Mouse (Mus musculus) cerebellum, adult 18-20 months (tissue): ENCODE data around the gene Tmem242.

Source experiments
- DNase-seq, 2 experiments: peaks; one replicate each; pipeline ENCODE4 v3.0.0; 2021

Tmem242 gene

DNA sequence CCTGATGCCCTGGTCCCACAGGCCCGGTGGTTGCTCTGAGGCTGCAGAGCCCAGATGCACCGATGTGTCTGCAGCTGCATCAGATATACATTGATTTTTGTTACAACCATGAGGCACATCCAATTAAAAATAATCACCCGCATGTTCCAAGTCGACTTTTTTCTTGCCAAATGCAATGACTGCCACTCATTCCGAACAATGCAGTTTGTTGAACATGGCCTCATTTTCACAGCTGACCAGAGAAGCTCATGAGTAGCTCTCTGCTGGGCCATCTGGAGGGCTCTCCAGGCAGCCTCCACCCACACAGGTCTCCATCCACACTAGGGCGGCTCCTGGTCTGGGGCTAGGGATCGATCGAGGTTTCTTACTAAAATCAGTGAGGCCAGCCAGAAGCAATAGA is 67.1 kb downstream of the Tmem242 start:
- peak; percentile 54 to 69 for DNase-seq

DNA sequence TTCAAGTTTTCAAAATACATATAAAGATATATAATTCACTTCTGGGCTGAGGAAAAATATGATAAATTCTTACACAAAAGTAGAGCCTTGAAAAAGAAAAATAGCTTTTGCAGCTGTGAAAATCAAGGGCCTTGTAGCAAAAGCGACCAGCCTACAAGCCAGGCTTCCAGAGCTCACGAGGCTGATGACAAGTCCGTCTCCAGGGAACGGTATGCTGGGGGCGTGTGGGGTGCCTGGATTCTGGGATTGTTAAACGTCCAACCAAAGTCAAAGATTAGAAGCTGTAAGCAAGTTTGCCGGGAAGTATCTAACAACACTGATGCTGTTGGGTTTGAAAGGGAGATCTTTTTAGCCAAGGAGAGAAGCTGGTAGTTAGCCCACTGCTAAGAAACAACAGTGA is 68.5 kb downstream of the Tmem242 start:
- no peak for DNase-seq

DNA sequence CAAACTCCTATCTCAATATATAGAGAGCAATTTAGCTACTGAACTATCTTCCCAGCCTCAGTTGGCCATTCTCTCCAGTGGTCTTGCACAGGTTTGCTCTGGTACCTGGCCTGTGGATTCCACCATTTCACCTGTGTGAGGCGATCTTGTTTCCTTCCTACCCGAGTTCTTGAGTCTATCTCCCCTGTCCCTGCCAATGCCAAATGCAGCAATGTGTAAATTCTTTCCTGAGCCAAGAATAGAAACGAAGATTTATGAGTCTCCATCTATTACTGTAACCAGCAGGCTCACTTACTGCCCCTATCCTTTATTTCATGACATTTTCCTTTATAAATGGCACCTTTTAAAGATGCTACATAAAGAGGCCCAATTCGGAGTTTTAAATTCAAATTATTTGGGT is 69.0 kb downstream of the Tmem242 start:
- DNase-seq, result no peak

DNA sequence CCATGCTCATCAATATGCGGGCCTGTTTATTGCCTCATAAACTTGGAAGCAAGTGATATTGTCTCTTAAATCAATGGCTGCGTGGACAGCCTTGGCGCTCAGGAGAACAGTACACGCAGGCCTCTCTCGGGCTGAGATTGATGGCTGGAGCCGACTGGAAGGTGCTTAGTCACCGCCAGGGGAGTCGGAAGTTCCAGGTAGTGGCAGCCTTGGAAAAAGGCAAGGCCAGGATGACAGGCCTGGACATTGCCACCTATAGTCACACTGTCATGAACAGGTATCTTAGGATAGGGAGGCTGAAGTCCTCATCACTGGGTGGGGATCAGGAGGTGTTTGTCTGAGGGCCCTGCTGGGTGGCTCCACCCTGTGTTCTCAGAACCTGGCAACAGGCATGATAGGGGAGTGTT is 74.1 kb downstream of the Tmem242 start:
- no peak for DNase-seq
